Mouse (Mus musculus): ENCODE measurements around the gene Maff.

DNA sequence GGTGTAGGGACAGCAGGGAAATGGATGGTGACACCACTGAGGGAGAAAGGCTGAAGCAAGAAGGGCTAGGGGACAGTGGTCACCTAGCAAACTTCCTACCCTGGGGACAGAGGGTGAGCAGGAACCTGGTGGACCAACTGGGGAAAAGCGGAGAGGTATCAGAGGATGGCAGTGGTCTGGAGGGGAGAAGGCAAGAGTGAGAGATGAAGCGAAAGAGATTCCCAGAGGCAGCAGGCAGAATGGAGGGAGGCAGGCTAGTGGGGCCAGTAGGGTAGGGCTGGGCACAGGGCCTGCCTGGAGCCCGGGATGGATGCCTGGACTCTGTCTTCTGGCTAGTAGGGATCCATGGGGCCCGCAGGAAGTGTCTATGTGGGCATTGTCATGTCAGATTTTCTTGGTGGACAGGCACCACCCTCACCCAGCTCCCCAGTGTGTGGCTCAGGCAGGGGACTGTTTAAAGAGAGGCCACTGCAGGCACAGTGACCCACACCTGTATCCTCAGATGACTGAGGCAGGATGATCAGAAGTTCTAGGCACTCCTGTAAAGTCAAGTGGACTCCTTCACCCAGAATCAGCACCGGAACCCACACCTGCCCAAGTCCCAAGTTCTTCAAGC, 7.4 kb downstream of the Maff start:
- TF ChIP-seq CTCF (IDR thresholded peaks at IDR 0.05; ENCODE audit: low read depth) (no peak), EP300 (IDR thresholded peaks at IDR 0.05; ENCODE audit: low read depth) (no peak)
